Mouse (Mus musculus): ENCODE data around the gene Mybpc2. TPM values are rescaled to one million over a fixed set of nuclear protein-coding genes. Genes with fewer than 3 reads are reported as not detected.

Mybpc2 gene
- polyA plus RNA-seq, 1 experiment from 2014 or later = 0.57 TPM

- Histone ChIP-seq H3K36me3 (ENCODE audit: control insufficient read depth, insufficient read depth, low read length) (peaks cover 97% of the 10 kb centered on the region), H3K4me1 (ENCODE audit: control insufficient read depth, insufficient read depth, low read length) (no peaks in the 10 kb centered on the region), H3K27ac (replicated peaks; ENCODE audit: low read depth, low read length) (no peak overlapping the region), H3K9ac (ENCODE audit: low read depth, low read length) (no peak overlapping the region), H3K9me3 (ENCODE audit: control insufficient read depth, low read length) (no peaks in the 10 kb centered on the region), H3K4me3 (ENCODE audit: low read depth, low read length) (no peak overlapping the region), H3K4me2 (ENCODE audit: low read depth, low read length) (no peak overlapping the region), H3K27me3 (replicated peaks; ENCODE audit: control insufficient read depth, insufficient read depth, low read length) (no peaks in the 10 kb centered on the region)
- ATAC-seq (ENCODE audit: low read depth) = no peak
- DNase-seq (ENCODE audit: low spot score) = no peak
- WGBS = 89% methylated on average over 12 of the region's 13 CpGs
These were observed 13.0 kb upstream of the Mybpc2 start for GRCm38 (mm10) chr7:44537496-44537895.

DNA sequence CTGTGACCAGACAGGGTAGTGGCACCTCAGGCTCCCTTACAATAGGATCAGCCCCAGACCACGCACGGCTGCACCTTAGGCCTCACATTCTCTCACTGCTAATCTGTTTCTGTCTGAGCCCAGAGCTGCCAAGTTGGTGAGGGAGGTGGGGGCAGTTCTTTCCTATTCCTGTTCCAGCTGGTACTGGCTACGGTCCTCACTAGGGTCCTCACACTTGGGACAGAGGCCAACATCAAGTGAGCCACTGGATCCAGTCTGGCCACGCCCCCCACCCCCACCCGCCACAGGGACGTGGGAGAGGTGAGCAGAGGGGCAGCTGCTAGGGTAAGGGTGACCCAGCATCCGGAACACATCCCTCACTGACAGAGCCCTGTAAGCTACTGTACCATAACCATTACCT lies 12.6 kb upstream of the Mybpc2 start:
- Histone ChIP-seq H3K4me1 (ENCODE audit: control insufficient read depth, insufficient read depth, low read length) (no peaks in the 10 kb centered on the region), H3K9me3 (ENCODE audit: control insufficient read depth, low read length) (no peaks in the 10 kb centered on the region), H3K36me3 (ENCODE audit: control insufficient read depth, insufficient read depth, low read length) (peaks cover 92% of the 10 kb centered on the region), H3K4me2 (ENCODE audit: low read depth, low read length) (no peak overlapping the region), H3K4me3 (ENCODE audit: low read depth, low read length) (no peak overlapping the region), H3K9ac (ENCODE audit: low read depth, low read length) (0 out of 2 replicates have a peak overlapping the region, but pooled peaks have one; percentile 6), H3K27ac (replicated peaks; ENCODE audit: low read depth, low read length) (no peak overlapping the region), H3K27me3 (replicated peaks; ENCODE audit: control insufficient read depth, insufficient read depth, low read length) (no peaks in the 10 kb centered on the region)
- no peak for DNase-seq (ENCODE audit: low spot score)
- no peak for ATAC-seq (ENCODE audit: low read depth)
- WGBS = 82% methylated on average over 7 of the region's 7 CpGs

- DNase-seq (ENCODE audit: low spot score) = no peak
- H3K4me2 ChIP-seq (ENCODE audit: low read depth, low read length) = no peak overlapping the region
- no peaks in the 10 kb centered on the region for H3K4me1 ChIP-seq (ENCODE audit: control insufficient read depth, insufficient read depth, low read length)
- no peak overlapping the region for H3K4me3 ChIP-seq (ENCODE audit: low read depth, low read length)
- no peaks in the 10 kb centered on the region for H3K27me3 ChIP-seq (replicated peaks; ENCODE audit: control insufficient read depth, insufficient read depth, low read length)
- H3K36me3 ChIP-seq (ENCODE audit: control insufficient read depth, insufficient read depth, low read length) = peaks cover 87% of the 10 kb centered on the region
- WGBS = 73% methylated on average over 6 of the region's 6 CpGs
- no peak for ATAC-seq (ENCODE audit: low read depth)
- 0 out of 2 replicates have a peak overlapping the region, but pooled peaks have one; percentile 6 for H3K9ac ChIP-seq (ENCODE audit: low read depth, low read length)
- no peak overlapping the region for H3K27ac ChIP-seq (replicated peaks; ENCODE audit: low read depth, low read length)
- no peaks in the 10 kb centered on the region for H3K9me3 ChIP-seq (ENCODE audit: control insufficient read depth, low read length)
These were observed 12.1 kb upstream of the Mybpc2 start for GRCm38 (mm10) chr7:44536590-44536968.

DNA sequence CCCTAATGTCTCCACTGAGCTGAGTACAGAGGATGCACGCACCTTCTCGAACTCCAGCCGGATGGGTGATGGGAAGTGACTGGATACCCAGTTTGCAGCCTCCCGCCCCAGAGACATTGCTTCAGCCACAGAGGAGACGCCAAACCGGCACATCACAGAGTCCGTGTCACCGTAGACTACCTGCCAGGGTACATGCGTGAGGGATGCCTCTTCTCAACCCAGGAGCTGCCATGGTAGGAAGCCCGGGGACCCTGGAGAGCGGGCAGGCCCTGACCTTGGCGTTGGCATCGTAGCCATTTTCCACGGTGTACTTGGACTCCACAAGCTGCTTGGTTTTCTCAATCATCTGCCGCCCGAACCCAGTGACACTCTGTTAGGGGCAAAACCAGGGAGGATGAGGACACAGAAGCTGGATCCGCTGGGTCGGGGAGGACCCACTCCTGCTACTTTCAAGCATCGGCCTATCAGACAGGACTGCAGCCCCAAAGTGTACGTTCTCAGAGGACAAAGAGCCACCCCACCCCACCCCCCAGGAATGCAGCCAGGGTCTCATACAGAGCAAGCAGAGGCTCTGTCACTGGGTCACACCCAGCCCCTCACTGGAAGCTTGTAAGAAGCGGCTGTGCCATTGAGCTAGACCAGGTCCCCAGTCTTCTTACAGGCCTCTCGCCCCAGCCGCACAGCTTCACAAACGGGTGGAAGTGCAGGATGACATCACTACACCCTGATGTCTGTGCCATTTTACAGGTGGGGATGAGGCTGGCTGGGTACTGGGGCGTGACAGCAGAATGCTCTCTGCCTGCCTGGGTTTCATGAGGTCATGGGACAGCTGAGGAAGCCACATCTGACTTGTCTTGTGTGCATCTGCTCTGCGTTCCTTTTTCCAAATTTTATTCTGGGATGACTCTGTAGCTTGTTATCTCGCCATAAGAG lies 11.5 kb upstream of the Mybpc2 start:
- H3K9ac ChIP-seq (ENCODE audit: low read depth, low read length) = no peak overlapping the region
- no peak overlapping the region for H3K4me2 ChIP-seq (ENCODE audit: low read depth, low read length)
- no peak for DNase-seq (ENCODE audit: low spot score)
- no peak overlapping the region for H3K27ac ChIP-seq (replicated peaks; ENCODE audit: low read depth, low read length)
- H3K4me3 ChIP-seq (ENCODE audit: low read depth, low read length) = no peak overlapping the region
- 91% methylated on average over 26 of the region's 27 CpGs for WGBS
- peaks cover 81% of the 10 kb centered on the region for H3K36me3 ChIP-seq (ENCODE audit: control insufficient read depth, insufficient read depth, low read length)
- ATAC-seq (ENCODE audit: low read depth) = no peak
- H3K27me3 ChIP-seq (replicated peaks; ENCODE audit: control insufficient read depth, insufficient read depth, low read length) = no peaks in the 10 kb centered on the region
- no peaks in the 10 kb centered on the region for H3K4me1 ChIP-seq (ENCODE audit: control insufficient read depth, insufficient read depth, low read length)
- no peaks in the 10 kb centered on the region for H3K9me3 ChIP-seq (ENCODE audit: control insufficient read depth, low read length)

GRCm38 (mm10) chr7:44534656-44535441 lies 10.4 kb upstream of the Mybpc2 start:
- Histone ChIP-seq H3K36me3 (ENCODE audit: control insufficient read depth, insufficient read depth, low read length) (peaks cover 70% of the 10 kb centered on the region), H3K27ac (replicated peaks; ENCODE audit: low read depth, low read length) (no peak overlapping the region), H3K4me3 (ENCODE audit: low read depth, low read length) (no peak overlapping the region), H3K27me3 (replicated peaks; ENCODE audit: control insufficient read depth, insufficient read depth, low read length) (no peaks in the 10 kb centered on the region), H3K9ac (ENCODE audit: low read depth, low read length) (no peak overlapping the region), H3K4me1 (ENCODE audit: control insufficient read depth, insufficient read depth, low read length) (no peaks in the 10 kb centered on the region), H3K4me2 (ENCODE audit: low read depth, low read length) (no peak overlapping the region), H3K9me3 (ENCODE audit: control insufficient read depth, low read length) (no peaks in the 10 kb centered on the region)
- no peak for ATAC-seq (ENCODE audit: low read depth)
- no peak for DNase-seq (ENCODE audit: low spot score)
- WGBS = 88% methylated on average over 18 of the region's 19 CpGs

DNA sequence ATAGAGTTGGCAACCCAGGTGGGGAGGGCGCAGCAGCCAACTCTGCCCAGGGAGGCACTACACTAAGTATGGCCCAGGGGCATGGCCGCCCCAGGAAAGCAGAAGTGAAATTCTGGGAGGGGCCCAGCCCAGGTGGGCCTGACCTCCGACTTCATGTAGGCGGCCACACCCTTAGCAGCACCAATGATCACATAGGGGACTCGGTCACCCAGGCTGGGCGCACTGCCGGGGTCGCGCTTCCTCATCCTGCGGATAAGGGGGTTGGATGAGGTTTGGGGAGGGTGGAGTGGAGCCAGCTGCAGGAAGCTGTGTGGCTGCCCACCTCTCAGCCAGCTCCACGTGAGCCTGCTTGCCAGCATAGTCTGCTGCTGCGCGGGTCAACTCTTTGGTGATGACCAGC lies 9.8 kb upstream of the Mybpc2 start:
- Histone ChIP-seq H3K9ac (ENCODE audit: low read depth, low read length) (no peak overlapping the region), H3K9me3 (ENCODE audit: control insufficient read depth, low read length) (no peaks in the 10 kb centered on the region), H3K4me3 (ENCODE audit: low read depth, low read length) (no peak overlapping the region), H3K27me3 (replicated peaks; ENCODE audit: control insufficient read depth, insufficient read depth, low read length) (no peaks in the 10 kb centered on the region), H3K4me1 (ENCODE audit: control insufficient read depth, insufficient read depth, low read length) (no peaks in the 10 kb centered on the region), H3K4me2 (ENCODE audit: low read depth, low read length) (no peak overlapping the region), H3K36me3 (ENCODE audit: control insufficient read depth, insufficient read depth, low read length) (peaks cover 64% of the 10 kb centered on the region), H3K27ac (replicated peaks; ENCODE audit: low read depth, low read length) (no peak overlapping the region)
- DNase-seq (ENCODE audit: low spot score) (no peak), ATAC-seq (ENCODE audit: low read depth) (no peak)
- 86% methylated on average over 13 of the region's 13 CpGs for WGBS

GRCm38 (mm10) chr7:44533746-44534045 lies 9.2 kb upstream of the Mybpc2 start:
- peaks cover 3% of the 10 kb centered on the region; the same call in 1 of the 2 replicates for H3K27me3 ChIP-seq (replicated peaks; ENCODE audit: control insufficient read depth, insufficient read depth, low read length)
- H3K9ac ChIP-seq (ENCODE audit: low read depth, low read length) = no peak overlapping the region
- WGBS = 82% methylated on average over 12 of the region's 12 CpGs
- H3K36me3 ChIP-seq (ENCODE audit: control insufficient read depth, insufficient read depth, low read length) = peaks cover 59% of the 10 kb centered on the region
- no peaks in the 10 kb centered on the region for H3K4me1 ChIP-seq (ENCODE audit: control insufficient read depth, insufficient read depth, low read length)
- no peaks in the 10 kb centered on the region for H3K9me3 ChIP-seq (ENCODE audit: control insufficient read depth, low read length)
- ATAC-seq (ENCODE audit: low read depth) (no peak), DNase-seq (ENCODE audit: low spot score) (no peak)
- H3K27ac ChIP-seq (replicated peaks; ENCODE audit: low read depth, low read length) = no peak overlapping the region
- no peak overlapping the region for H3K4me2 ChIP-seq (ENCODE audit: low read depth, low read length)
- no peak overlapping the region for H3K4me3 ChIP-seq (ENCODE audit: low read depth, low read length)

- no peaks in the 10 kb centered on the region for H3K9me3 ChIP-seq (ENCODE audit: control insufficient read depth, low read length)
- H3K36me3 ChIP-seq (ENCODE audit: control insufficient read depth, insufficient read depth, low read length) = peaks cover 54% of the 10 kb centered on the region
- H3K4me3 ChIP-seq (ENCODE audit: low read depth, low read length) = no peak overlapping the region
- H3K4me1 ChIP-seq (ENCODE audit: control insufficient read depth, insufficient read depth, low read length) = no peaks in the 10 kb centered on the region; the same call in 1 of the 2 replicates
- H3K9ac ChIP-seq (ENCODE audit: low read depth, low read length) = no peak overlapping the region
- H3K27me3 ChIP-seq (replicated peaks; ENCODE audit: control insufficient read depth, insufficient read depth, low read length) = peaks cover 6% of the 10 kb centered on the region; the same call in 1 of the 2 replicates
- H3K4me2 ChIP-seq (ENCODE audit: low read depth, low read length) = no peak overlapping the region
- ATAC-seq (ENCODE audit: low read depth) = no peak
- DNase-seq (ENCODE audit: low spot score) = no peak
- WGBS = 84% methylated on average over 26 of the region's 29 CpGs
- H3K27ac ChIP-seq (replicated peaks; ENCODE audit: low read depth, low read length) = no peak overlapping the region
These were observed 8.7 kb upstream of the Mybpc2 start for GRCm38 (mm10) chr7:44532918-44533745.
